Mouse (Mus musculus) gastrocnemius, adult 18-20 months (tissue): Measurements from ENCODE around the gene Mapk10. TPM values are rescaled to one million over a fixed set of nuclear protein-coding genes. Genes with fewer than 3 reads are reported as not detected.
"Not testable (repeated sequence)": the region's sequence is repeated elsewhere in the genome, so short reads cannot be mapped to it uniquely, and the experiment has no call there.

ENCODE experiments used
- DNase-seq: peaks from one replicate; pipeline ENCODE4 v3.0.0; 2021; ENCODE audit warnings: low spot score
- total RNA-seq, 2 experiments: library from RNA; stranded (reverse); gene quantifications; 2 replicates each; pipeline ENCODE4 v1.2.3; 2021

Mapk10 gene
- total RNA-seq, 2 experiments from 2014 or later = 0.39 to 1.6 TPM

- no peak for DNase-seq
These were observed 246.7 kb downstream of the Mapk10 start for GRCm38 (mm10) chr5:102964396-102964795.

- DNase-seq = no peak
These were observed 257.7 kb downstream of the Mapk10 start for GRCm38 (mm10) chr5:102953414-102953813.

- no peak for DNase-seq
These were observed 258.2 kb downstream of the Mapk10 start for GRCm38 (mm10) chr5:102952918-102953317.

- DNase-seq = no peak
These were observed 263.9 kb downstream of the Mapk10 start for GRCm38 (mm10) chr5:102947061-102947711.

GRCm38 (mm10) chr5:102946625-102947024 lies 264.5 kb downstream of the Mapk10 start:
- DNase-seq = no peak

GRCm38 (mm10) chr5:102943864-102944630 lies 267.1 kb downstream of the Mapk10 start:
- DNase-seq = not testable (repeated sequence)

- no peak for DNase-seq
These were observed 281.0 kb downstream of the Mapk10 start for GRCm38 (mm10) chr5:102930161-102930560.

- DNase-seq = no peak
These were observed 284.3 kb downstream of the Mapk10 start for GRCm38 (mm10) chr5:102926786-102927185.

GRCm38 (mm10) chr5:102920199-102920598 lies 290.9 kb downstream of the Mapk10 start:
- no peak for DNase-seq

- no peak for DNase-seq
These were observed 305.5 kb downstream of the Mapk10 start for GRCm38 (mm10) chr5:102905441-102906211.

- DNase-seq = no peak
These were observed 307.1 kb downstream of the Mapk10 start for GRCm38 (mm10) chr5:102904066-102904465.

GRCm38 (mm10) chr5:102903487-102903886 lies 307.6 kb downstream of the Mapk10 start:
- no peak for DNase-seq

- no peak for DNase-seq
These were observed 310.0 kb downstream of the Mapk10 start for GRCm38 (mm10) chr5:102901176-102901575.

GRCm38 (mm10) chr5:102899680-102900215 lies 311.4 kb downstream of the Mapk10 start:
- no peak for DNase-seq

- DNase-seq = no peak
These were observed 312.8 kb downstream of the Mapk10 start for GRCm38 (mm10) chr5:102898301-102898700.

GRCm38 (mm10) chr5:102892226-102892625 lies 318.9 kb downstream of the Mapk10 start:
- no peak for DNase-seq

- DNase-seq = no peak
These were observed 322.0 kb downstream of the Mapk10 start for GRCm38 (mm10) chr5:102889163-102889488.

- no peak for DNase-seq
These were observed 322.5 kb downstream of the Mapk10 start for GRCm38 (mm10) chr5:102888482-102889162.

GRCm38 (mm10) chr5:102875628-102876027 lies 335.5 kb downstream of the Mapk10 start:
- DNase-seq = no peak

GRCm38 (mm10) chr5:102874605-102875298 lies 336.4 kb downstream of the Mapk10 start:
- peak; percentile 67 for DNase-seq

- not testable (repeated sequence) for DNase-seq
These were observed 338.1 kb downstream of the Mapk10 start for GRCm38 (mm10) chr5:102872996-102873395.
